Mouse (Mus musculus): Measurements from ENCODE around the gene Ranbp17. TPM values are rescaled to one million over a fixed set of nuclear protein-coding genes. Genes with fewer than 3 reads are reported as not detected.

Gene Ranbp17
- polyA plus RNA-seq, 1 experiment from 2014 or later = 7.2 TPM

DNA sequence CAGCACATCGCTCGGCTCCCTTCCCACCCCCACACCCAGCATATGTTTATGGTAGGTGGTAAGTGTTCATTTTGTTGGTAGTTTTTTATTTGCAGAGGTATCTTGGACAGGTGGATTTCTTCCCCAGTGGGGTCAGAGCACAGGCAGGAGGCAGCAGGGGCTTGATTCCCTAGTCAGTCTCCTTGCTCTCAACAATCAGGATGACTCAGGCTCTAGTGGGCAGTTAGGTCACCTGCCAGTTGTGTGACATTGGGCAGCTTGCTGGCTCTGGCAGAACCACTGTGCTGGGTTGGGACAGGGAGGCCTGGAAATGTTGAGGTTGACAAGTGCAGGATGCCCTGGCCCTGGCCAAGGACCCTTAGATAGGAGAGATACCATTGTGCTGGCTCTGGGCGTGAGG is 308.6 kb downstream of the Ranbp17 start:
- H3K4me3 ChIP-seq (ENCODE audit: low read depth, low read length) = no peak overlapping the region
- no peak overlapping the region for H3K27ac ChIP-seq (ENCODE audit: low read length)
- 6% methylated on average over 3 of the region's 3 CpGs for WGBS
- no peak overlapping the region for H3K4me2 ChIP-seq (ENCODE audit: low read length)
- ATAC-seq = no peak
- H3K27me3 ChIP-seq (ENCODE audit: control insufficient read depth, insufficient read depth, low read depth, low read length) = peaks cover 34% of the 10 kb centered on the region
- no peak overlapping the region for H3K9ac ChIP-seq (ENCODE audit: low read depth, low read length)
- peaks cover 2% of the 10 kb centered on the region; the same call in 1 of the 2 replicates for H3K4me1 ChIP-seq (ENCODE audit: control insufficient read depth, insufficient read depth, low read length)
- no peaks in the 10 kb centered on the region for H3K9me3 ChIP-seq (replicated peaks; ENCODE audit: control insufficient read depth, low read length, poor library complexity, severe bottlenecking)
- H3K36me3 ChIP-seq (ENCODE audit: control insufficient read depth, insufficient read depth, low read length) = no peaks in the 10 kb centered on the region

DNA sequence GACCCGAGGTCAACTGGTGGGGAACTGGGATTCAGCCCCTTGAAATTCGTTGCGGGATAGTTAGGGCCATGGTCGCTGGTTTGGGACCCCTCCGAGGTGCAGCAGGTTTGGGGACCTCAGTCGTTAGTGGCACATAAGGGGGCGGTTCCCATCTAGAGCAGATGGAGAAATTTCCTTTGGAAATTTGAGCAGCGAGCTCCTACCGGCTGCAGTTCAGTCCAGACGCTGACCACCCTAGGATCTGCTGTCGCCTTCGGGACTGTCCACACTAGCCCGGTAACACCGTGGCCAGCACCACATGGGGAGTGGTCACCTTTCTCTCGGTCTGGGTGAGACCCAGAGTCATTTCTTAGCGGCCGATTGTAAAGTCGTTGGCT is 309.2 kb downstream of the Ranbp17 start:
- no peak overlapping the region for H3K9ac ChIP-seq (ENCODE audit: low read depth, low read length)

DNA sequence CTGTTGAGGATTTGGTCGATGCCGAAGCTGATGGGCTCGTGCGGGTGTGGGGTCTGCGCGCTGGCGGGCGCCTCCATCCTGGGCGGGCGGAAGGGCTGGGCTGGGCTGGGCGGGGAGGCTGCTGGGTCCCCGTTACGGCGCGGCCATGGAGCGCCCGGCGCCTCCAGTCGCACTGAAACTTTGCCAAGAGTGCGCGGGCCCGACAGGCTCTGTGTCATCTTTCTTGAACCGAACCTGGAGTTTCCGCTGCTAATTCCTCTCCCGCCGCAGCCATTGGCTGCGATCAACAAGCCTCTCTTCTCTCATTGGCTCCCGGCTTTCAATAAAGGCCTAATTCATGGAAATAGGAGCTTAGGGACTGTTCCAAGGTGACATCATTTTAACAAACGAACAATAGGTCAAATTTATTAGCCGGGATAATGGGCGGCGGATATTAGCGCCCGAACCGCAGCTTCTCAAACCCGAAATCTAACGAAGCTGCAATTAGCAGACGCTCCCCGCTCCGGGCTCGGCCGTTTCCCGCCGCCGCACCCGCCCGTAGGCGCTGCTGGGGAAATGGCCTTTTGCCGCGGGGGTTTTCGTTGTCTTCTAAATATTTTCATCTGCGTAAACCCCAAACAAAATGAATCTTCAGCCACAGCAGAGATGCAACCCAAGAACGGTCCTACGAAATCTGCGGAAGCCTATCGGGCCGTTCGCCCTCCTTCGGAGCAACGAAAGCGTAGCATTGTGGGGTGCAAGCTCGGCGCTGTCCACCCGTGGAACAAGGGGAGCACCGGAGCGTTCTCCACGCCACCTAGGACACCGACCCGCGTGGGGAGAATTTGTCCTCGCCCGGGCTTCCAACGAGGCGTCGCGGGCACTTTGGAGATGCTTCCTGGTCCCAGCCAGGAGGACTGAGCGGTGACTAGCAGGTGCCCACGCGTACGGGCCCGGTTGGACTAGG is 309.9 kb downstream of the Ranbp17 start, which contains the start of gene Tlx3:
Gene Tlx3 (minus strand): TSS at position 207 of the 946 bp plus-strand sequence.
- Histone ChIP-seq H3K27ac (ENCODE audit: low read length) (no peak within 1 kb of the TSS), H3K27me3 (ENCODE audit: control insufficient read depth, insufficient read depth, low read depth, low read length) (peaks cover 41% of the 10 kb centered on the region), H3K4me2 (ENCODE audit: low read length) (peak within 1 kb of the TSS; percentile 30; the same call in 1 of the 2 replicates), H3K4me3 (ENCODE audit: low read depth, low read length) (0 out of 2 replicates have a peak within 1 kb of the TSS, but pooled peaks have one; percentile 7), H3K9ac (ENCODE audit: low read depth, low read length) (no peak within 1 kb of the TSS), H3K9me3 (replicated peaks; ENCODE audit: control insufficient read depth, low read length, poor library complexity, severe bottlenecking) (no peaks in the 10 kb centered on the region), H3K36me3 (ENCODE audit: control insufficient read depth, insufficient read depth, low read length) (no peaks in the 10 kb centered on the region), H3K4me1 (ENCODE audit: control insufficient read depth, insufficient read depth, low read length) (peaks cover 2% of the 10 kb centered on the region; the same call in 1 of the 2 replicates)
- ATAC-seq = peak; percentile 30; the same call in 1 of the 2 replicates
- 1% methylated on average over 80 of the region's 81 CpGs for WGBS

More for the DNA sequence above, 309.2 kb downstream of the Ranbp17 start:
- under 1% methylated on average over 18 of the region's 18 CpGs for WGBS
- no peak overlapping the region for H3K4me2 ChIP-seq (ENCODE audit: low read length)
- no peak overlapping the region for H3K4me3 ChIP-seq (ENCODE audit: low read depth, low read length)
- peaks cover 2% of the 10 kb centered on the region; the same call in 1 of the 2 replicates for H3K4me1 ChIP-seq (ENCODE audit: control insufficient read depth, insufficient read depth, low read length)
- H3K36me3 ChIP-seq (ENCODE audit: control insufficient read depth, insufficient read depth, low read length) = no peaks in the 10 kb centered on the region
- no peak overlapping the region for H3K27ac ChIP-seq (ENCODE audit: low read length)
- no peak for ATAC-seq
- H3K9me3 ChIP-seq (replicated peaks; ENCODE audit: control insufficient read depth, low read length, poor library complexity, severe bottlenecking) = no peaks in the 10 kb centered on the region
- H3K27me3 ChIP-seq (ENCODE audit: control insufficient read depth, insufficient read depth, low read depth, low read length) = peaks cover 34% of the 10 kb centered on the region

DNA sequence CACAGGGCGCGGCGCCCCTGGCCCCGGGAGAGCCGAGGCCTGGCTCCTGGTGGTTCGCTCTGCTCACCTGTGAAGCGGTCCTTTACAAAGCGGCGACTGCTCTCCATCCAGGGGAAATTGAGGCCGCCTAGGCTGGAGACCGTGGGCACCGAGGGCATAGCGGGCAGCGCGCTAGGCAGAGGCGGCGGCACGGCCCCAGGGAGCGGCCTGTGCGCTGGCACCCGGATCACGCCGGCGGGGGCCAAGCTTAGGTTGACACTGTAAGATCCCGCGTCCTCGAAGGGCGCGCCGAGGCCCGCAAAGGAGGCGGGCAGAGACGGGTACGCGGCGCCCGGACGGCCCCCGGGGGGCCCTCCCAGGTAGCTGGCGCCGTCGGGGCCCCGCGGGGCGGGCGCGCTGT is 310.6 kb downstream of the Ranbp17 start:
- WGBS = 2% methylated on average over 45 of the region's 47 CpGs
- H3K4me2 ChIP-seq (ENCODE audit: low read length) = peak overlapping the region; percentile 30; the same call in 1 of the 2 replicates
- H3K9me3 ChIP-seq (replicated peaks; ENCODE audit: control insufficient read depth, low read length, poor library complexity, severe bottlenecking) = no peaks in the 10 kb centered on the region
- H3K27me3 ChIP-seq (ENCODE audit: control insufficient read depth, insufficient read depth, low read depth, low read length) = peaks cover 44% of the 10 kb centered on the region
- peak; percentile 26; the same call in 1 of the 2 replicates for ATAC-seq
- 0 out of 2 replicates have a peak overlapping the region, but pooled peaks have one; percentile 7 for H3K4me3 ChIP-seq (ENCODE audit: low read depth, low read length)
- H3K9ac ChIP-seq (ENCODE audit: low read depth, low read length) = no peak overlapping the region
- H3K27ac ChIP-seq (ENCODE audit: low read length) = no peak overlapping the region
- no peaks in the 10 kb centered on the region for H3K36me3 ChIP-seq (ENCODE audit: control insufficient read depth, insufficient read depth, low read length)
- peaks cover 2% of the 10 kb centered on the region; the same call in 1 of the 2 replicates for H3K4me1 ChIP-seq (ENCODE audit: control insufficient read depth, insufficient read depth, low read length)

DNA sequence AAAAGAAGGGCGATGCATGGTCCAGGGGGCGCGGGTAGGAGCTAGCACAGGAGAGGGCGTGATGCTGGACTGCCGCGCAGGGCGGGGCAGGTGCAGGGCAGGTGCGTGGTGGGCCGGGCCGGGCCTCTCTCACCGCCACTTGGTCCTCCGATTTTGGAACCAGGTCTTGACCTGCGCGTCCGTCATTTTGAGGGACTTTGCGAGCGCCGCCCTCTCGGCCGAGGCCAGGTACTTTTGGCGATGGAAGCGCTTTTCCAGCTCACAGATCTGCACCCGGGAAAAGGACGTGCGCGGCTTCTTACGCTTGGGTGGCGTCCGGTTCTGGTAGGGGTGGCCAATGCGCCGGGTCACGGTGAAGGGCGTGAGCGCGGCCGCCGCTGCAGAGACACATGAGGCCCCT is 311.2 kb downstream of the Ranbp17 start:
- H3K9me3 ChIP-seq (replicated peaks; ENCODE audit: control insufficient read depth, low read length, poor library complexity, severe bottlenecking) = peaks cover 3% of the 10 kb centered on the region; the same call in 1 of the 2 replicates
- H3K27ac ChIP-seq (ENCODE audit: low read length) = no peak overlapping the region
- H3K4me2 ChIP-seq (ENCODE audit: low read length) = no peak overlapping the region
- H3K4me1 ChIP-seq (ENCODE audit: control insufficient read depth, insufficient read depth, low read length) = peaks cover 2% of the 10 kb centered on the region; the same call in 1 of the 2 replicates
- H3K9ac ChIP-seq (ENCODE audit: low read depth, low read length) = no peak overlapping the region
- peaks cover 48% of the 10 kb centered on the region for H3K27me3 ChIP-seq (ENCODE audit: control insufficient read depth, insufficient read depth, low read depth, low read length)
- 2% methylated on average over 34 of the region's 37 CpGs for WGBS
- no peaks in the 10 kb centered on the region for H3K36me3 ChIP-seq (ENCODE audit: control insufficient read depth, insufficient read depth, low read length)
- no peak overlapping the region for H3K4me3 ChIP-seq (ENCODE audit: low read depth, low read length)
- ATAC-seq = no peak

DNA sequence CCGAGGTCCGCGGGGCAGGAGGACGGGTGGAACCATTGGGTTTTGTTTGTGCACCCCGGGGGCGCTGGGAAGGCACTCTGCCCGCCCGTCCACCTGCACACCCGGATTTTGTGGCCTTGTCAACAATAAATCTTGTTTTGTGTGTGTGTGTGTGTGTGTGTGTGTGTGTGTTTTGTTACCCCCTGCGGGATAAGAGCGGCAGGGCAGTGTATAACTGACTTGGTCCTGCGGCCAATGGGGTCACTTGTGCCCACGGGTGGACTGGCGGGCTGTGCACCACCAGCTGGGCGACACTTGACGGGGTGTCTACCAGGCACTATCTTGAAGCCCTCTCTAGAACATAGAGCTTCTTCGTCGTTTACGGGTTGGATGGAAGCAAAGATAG is 311.9 kb downstream of the Ranbp17 start:
- H3K9me3 ChIP-seq (replicated peaks; ENCODE audit: control insufficient read depth, low read length, poor library complexity, severe bottlenecking) = peaks cover 3% of the 10 kb centered on the region; the same call in 1 of the 2 replicates
- peaks cover 2% of the 10 kb centered on the region; the same call in 1 of the 2 replicates for H3K4me1 ChIP-seq (ENCODE audit: control insufficient read depth, insufficient read depth, low read length)
- H3K9ac ChIP-seq (ENCODE audit: low read depth, low read length) = no peak overlapping the region
- no peaks in the 10 kb centered on the region for H3K36me3 ChIP-seq (ENCODE audit: control insufficient read depth, insufficient read depth, low read length)
- H3K4me3 ChIP-seq (ENCODE audit: low read depth, low read length) = no peak overlapping the region
- ATAC-seq = no peak
- H3K27me3 ChIP-seq (ENCODE audit: control insufficient read depth, insufficient read depth, low read depth, low read length) = peaks cover 49% of the 10 kb centered on the region
- no peak overlapping the region for H3K27ac ChIP-seq (ENCODE audit: low read length)
- no peak overlapping the region for H3K4me2 ChIP-seq (ENCODE audit: low read length)
- WGBS = under 1% methylated on average over 19 of the region's 19 CpGs

DNA sequence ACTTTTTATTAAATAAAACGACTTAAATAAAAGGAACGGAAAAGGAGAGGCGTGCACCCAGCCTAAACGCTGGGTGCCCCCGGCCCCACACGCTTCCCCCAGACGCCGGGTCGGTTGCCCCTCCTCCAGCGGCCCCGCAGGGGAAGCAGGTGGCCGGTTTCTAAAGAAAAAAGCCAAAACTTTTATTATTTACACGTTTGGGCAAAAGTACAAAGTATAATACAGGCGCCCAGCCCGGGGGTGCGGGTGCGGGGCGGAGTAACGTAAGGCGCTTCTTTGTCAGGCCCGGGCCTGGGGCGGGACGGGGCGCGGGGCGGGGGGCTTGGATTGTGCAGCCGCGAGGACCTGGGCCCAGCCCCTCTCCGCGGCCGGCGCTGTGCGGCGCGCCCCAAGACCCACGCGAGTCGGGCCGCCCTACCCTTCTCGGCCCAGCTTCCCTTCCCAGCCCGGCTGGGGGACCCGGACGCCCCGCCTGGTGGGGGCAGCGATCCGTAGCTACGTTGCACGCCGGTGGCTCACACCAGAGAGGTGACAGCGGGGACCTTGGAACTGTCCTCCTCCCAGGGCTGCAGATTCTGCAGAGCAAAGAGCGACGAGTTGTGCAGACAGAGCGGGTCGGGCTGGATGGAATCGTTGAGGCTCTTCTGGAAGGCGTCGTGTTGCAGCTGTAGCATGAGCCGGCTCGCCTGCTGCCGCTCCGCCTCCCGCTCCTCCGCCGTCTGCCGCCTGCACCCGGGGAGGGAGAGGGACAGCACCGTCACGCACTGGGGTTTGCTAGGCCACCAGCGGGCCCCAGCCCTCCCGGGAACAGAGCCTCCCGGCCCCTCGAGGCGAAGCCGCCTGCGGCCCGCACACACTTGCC is 312.6 kb downstream of the Ranbp17 start:
- H3K9ac ChIP-seq (ENCODE audit: low read depth, low read length) = no peak overlapping the region
- peaks cover 43% of the 10 kb centered on the region for H3K27me3 ChIP-seq (ENCODE audit: control insufficient read depth, insufficient read depth, low read depth, low read length)
- WGBS = under 1% methylated on average over 74 of the region's 76 CpGs
- H3K4me1 ChIP-seq (ENCODE audit: control insufficient read depth, insufficient read depth, low read length) = peaks cover 2% of the 10 kb centered on the region; the same call in 1 of the 2 replicates
- ATAC-seq = peak; percentile 12; the same call in 1 of the 2 replicates
- peaks cover 3% of the 10 kb centered on the region; the same call in 1 of the 2 replicates for H3K9me3 ChIP-seq (replicated peaks; ENCODE audit: control insufficient read depth, low read length, poor library complexity, severe bottlenecking)
- no peak overlapping the region for H3K27ac ChIP-seq (ENCODE audit: low read length)
- H3K4me2 ChIP-seq (ENCODE audit: low read length) = peak overlapping the region; percentile 23
- no peaks in the 10 kb centered on the region for H3K36me3 ChIP-seq (ENCODE audit: control insufficient read depth, insufficient read depth, low read length)
- H3K4me3 ChIP-seq (ENCODE audit: low read depth, low read length) = peak overlapping the region; percentile 10

DNA sequence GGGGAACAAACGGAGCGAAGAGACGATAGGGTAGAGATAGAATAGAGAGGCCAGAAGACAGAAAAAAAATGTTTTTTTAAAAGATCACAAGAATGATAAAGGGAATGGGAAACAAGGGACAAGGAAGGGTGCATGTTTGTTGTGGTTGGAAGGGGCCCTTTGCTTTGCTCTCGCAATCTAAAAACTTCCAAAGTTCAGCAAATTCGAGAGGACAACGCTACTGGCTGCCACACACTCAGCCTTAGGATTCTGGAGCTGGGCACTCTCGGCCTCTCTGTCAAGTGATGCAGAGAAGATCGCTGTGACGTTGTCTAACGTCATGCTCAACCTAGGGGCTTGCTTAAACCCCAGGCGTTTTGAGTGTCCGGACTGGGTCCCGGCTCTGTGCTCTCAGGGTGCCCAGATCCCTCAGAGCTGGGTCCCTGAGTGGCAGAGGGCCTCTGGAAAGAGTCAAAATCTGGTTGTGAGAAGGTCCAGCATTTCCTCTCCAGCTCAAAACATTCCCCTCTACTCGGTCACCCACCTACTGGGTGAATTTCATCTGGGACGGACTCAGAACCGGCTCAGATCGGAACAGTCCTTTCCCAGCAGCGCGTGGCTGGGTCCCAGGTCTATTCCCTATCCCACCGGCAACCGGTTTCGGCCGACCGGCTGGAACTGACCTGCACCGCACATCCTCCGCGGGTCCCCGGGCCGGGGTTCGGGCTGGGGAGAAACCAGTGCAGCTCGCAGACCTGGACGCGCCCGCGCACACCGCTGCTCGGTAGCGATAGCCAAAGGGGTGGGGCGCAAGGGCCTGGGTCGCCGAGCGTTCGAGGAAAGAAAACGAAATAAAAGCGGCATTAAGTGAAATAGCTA is 313.4 kb downstream of the Ranbp17 start:
- peaks cover 3% of the 10 kb centered on the region; the same call in 1 of the 2 replicates for H3K9me3 ChIP-seq (replicated peaks; ENCODE audit: control insufficient read depth, low read length, poor library complexity, severe bottlenecking)
- H3K27me3 ChIP-seq (ENCODE audit: control insufficient read depth, insufficient read depth, low read depth, low read length) = peaks cover 42% of the 10 kb centered on the region
- peak overlapping the region; percentile 5; the same call in 1 of the 2 replicates for H3K4me2 ChIP-seq (ENCODE audit: low read length)
- H3K4me1 ChIP-seq (ENCODE audit: control insufficient read depth, insufficient read depth, low read length) = peaks cover 2% of the 10 kb centered on the region; the same call in 1 of the 2 replicates
- no peak overlapping the region for H3K9ac ChIP-seq (ENCODE audit: low read depth, low read length)
- H3K27ac ChIP-seq (ENCODE audit: low read length) = no peak overlapping the region
- no peaks in the 10 kb centered on the region for H3K36me3 ChIP-seq (ENCODE audit: control insufficient read depth, insufficient read depth, low read length)
- H3K4me3 ChIP-seq (ENCODE audit: low read depth, low read length) = no peak overlapping the region
- under 1% methylated on average over 45 of the region's 45 CpGs for WGBS
- ATAC-seq = no peak
